In the genomic region with DNA sequence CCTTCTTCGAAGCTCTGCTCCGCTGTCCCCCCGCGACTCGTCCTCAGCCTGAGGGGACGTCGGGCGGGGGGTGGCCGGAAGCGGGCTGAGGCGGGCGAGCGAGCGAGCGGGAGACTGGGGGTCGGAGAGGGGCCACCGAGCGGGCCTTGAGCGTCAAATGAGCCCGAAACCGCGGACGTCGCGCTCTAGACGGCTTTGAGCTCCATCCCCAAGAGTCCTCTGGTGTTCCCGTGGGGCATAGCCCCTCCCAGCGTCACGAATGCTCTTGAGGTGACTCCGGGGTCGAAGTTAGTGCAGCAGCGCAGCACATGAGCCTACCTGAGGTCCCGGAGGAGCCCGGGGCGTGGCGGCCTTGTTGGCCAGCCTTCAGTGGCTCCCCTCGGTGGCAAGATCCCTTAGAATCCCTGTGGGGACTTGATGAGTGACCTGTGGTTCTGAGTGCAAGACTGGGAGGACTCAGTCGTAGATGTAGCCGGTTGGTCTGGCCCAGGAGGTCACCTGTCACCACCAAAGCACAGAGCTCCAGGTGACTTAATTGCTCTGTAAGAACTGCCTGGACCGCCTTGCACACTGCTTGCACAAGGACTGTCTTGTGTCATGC, we compare ENCODE assay signal across 7 mouse cellular contexts. TPM values are rescaled to one million over a fixed set of nuclear protein-coding genes. Genes with fewer than 3 reads are reported as not detected.
DNase-seq lines count a peak whose midpoint lies in the region; ATAC-seq and TF ChIP-seq lines count a peak whose summit lies in the region.

No protein-coding gene starts in this region.

- H3K36me3 ChIP-seq in embryonic facial prominence, embryonic 15.5 days, result no peaks in the 10 kb centered on the region
- H3K36me3 ChIP-seq in intestine, embryonic 14.5 days (ENCODE audit: control insufficient read depth, insufficient read depth, low read length), result no peaks in the 10 kb centered on the region
- H3K36me3 ChIP-seq in lung, postnatal 0 days (ENCODE audit: insufficient read depth, low read length), result no peaks in the 10 kb centered on the region

- no peaks in the 10 kb centered on the region for H3K9me3 ChIP-seq in embryonic facial prominence, embryonic 15.5 days (replicated peaks)
- H3K9me3 ChIP-seq in intestine, embryonic 14.5 days (ENCODE audit: control insufficient read depth, low read length), result no peaks in the 10 kb centered on the region
- no peaks in the 10 kb centered on the region for H3K9me3 ChIP-seq in lung, postnatal 0 days (ENCODE audit: low read length)

- DNase-seq in right cerebral cortex, adult 18-20 months, result peak; percentile 24
- DNase-seq in right cerebral cortex, postnatal 25 days, result no peak
- peak; percentile 41 for DNase-seq in adrenal gland, adult 8-10 months
- DNase-seq in intestine, embryonic 14.5 days (ENCODE audit: low spot score), result peak; percentile 81
- DNase-seq in lung, postnatal 0 days (ENCODE audit: low spot score), result peak; percentile 49
- no peak for DNase-seq in B cell, adult 2 months

- peak overlapping the region; percentile 91 for H3K9ac ChIP-seq in embryonic facial prominence, embryonic 15.5 days
- peak overlapping the region; percentile 87 for H3K9ac ChIP-seq in intestine, embryonic 14.5 days (ENCODE audit: low read length)
- peak overlapping the region; percentile 81 for H3K9ac ChIP-seq in lung, postnatal 0 days (replicated peaks; ENCODE audit: low read depth)

- no peaks in the 10 kb centered on the region for H3K27me3 ChIP-seq in embryonic facial prominence, embryonic 15.5 days
- no peaks in the 10 kb centered on the region for H3K27me3 ChIP-seq in intestine, embryonic 14.5 days (replicated peaks; ENCODE audit: control insufficient read depth, insufficient read depth, low read length)
- no peaks in the 10 kb centered on the region for H3K27me3 ChIP-seq in lung, postnatal 0 days (replicated peaks; ENCODE audit: insufficient read depth, low read length)

- peak overlapping the region; percentile 86 for H3K27ac ChIP-seq in embryonic facial prominence, embryonic 15.5 days (replicated peaks)
- H3K27ac ChIP-seq in intestine, embryonic 14.5 days (ENCODE audit: low read depth), result peak overlapping the region; percentile 47
- peak overlapping the region; percentile 91 for H3K27ac ChIP-seq in lung, postnatal 0 days (ENCODE audit: low read length)

- TF ChIP-seq EP300 in lung, postnatal 0 days (IDR thresholded peaks at IDR 0.05), result no peak

- H3K4me2 ChIP-seq in embryonic facial prominence, embryonic 15.5 days (replicated peaks), result peak overlapping the region; percentile 77
- H3K4me2 ChIP-seq in intestine, embryonic 14.5 days (ENCODE audit: low read length), result peak overlapping the region; percentile 85
- peak overlapping the region; percentile 63 for H3K4me2 ChIP-seq in lung, postnatal 0 days (replicated peaks; ENCODE audit: low read depth, low read length)

- peak overlapping the region; percentile 96 for H3K4me3 ChIP-seq in embryonic facial prominence, embryonic 15.5 days (replicated peaks)
- H3K4me3 ChIP-seq in intestine, embryonic 14.5 days (ENCODE audit: low read depth, low read length), result peak overlapping the region; percentile 93
- peak overlapping the region; percentile 98 for H3K4me3 ChIP-seq in lung, postnatal 0 days (ENCODE audit: low read depth, low read length)

- TF ChIP-seq CTCF in lung, postnatal 0 days (IDR thresholded peaks at IDR 0.05), result no peak

- under 1% methylated on average over 40 of the region's 40 CpGs for WGBS in embryonic facial prominence, embryonic 15.5 days
- 1% methylated on average over 40 of the region's 40 CpGs for WGBS in intestine, embryonic 14.5 days
- WGBS in lung, postnatal 0 days, result under 1% methylated on average over 35 of the region's 40 CpGs

- H3K4me1 ChIP-seq in embryonic facial prominence, embryonic 15.5 days, result 0 out of 2 replicates have a peak, but pooled peaks cover 11% of the 10 kb centered on the region
- H3K4me1 ChIP-seq in intestine, embryonic 14.5 days (replicated peaks; ENCODE audit: control insufficient read depth, insufficient read depth, low read length), result peaks cover 10% of the 10 kb centered on the region; the same call in 1 of the 2 replicates
- peaks cover 6% of the 10 kb centered on the region; the same call in 1 of the 2 replicates for H3K4me1 ChIP-seq in lung, postnatal 0 days (ENCODE audit: insufficient read depth, low read depth, low read length)

- ATAC-seq in embryonic facial prominence, embryonic 15.5 days (ENCODE audit: insufficient number of reproducible peaks, low FRiP score, low TSS enrichment, low read depth), result peak; percentile 35
- peak; percentile 69 for ATAC-seq in intestine, embryonic 14.5 days (replicated peaks; ENCODE audit: low FRiP score, low TSS enrichment, low read depth)
- peak; percentile 55 for ATAC-seq in lung, postnatal 0 days

RNA-seq across cellular contexts. Expression of gene Hmox2, which starts 0.5 kb away (rescaled TPM):
- total RNA-seq in adrenal gland, adult 8-10 months (2022), result 100 to 1,000 TPM in 1 of 4 experiments, 10 to 100 TPM in 3; 89.6 to 120 (median 94.1) TPM
- polyA plus RNA-seq in embryonic facial prominence, embryonic 15.5 days (2015; fragmentation: Nextera tagmentation; extraction: Ambion mirVana), result 100 and 101 TPM in 2 replicates
- 94.7 and 97.6 TPM in 2 replicates for polyA plus RNA-seq in intestine, embryonic 14.5 days (2014; fragmentation: Nextera tagmentation; extraction: Ambion mirVana)
- 92.4 and 97.9 TPM in 2 replicates for polyA plus RNA-seq in lung, postnatal 0 days (2015; fragmentation: Nextera tagmentation; extraction: Ambion mirVana)

RNA-seq across cellular contexts. Expression of gene Nmral1, which starts 7.5 kb away (rescaled TPM):
- total RNA-seq in adrenal gland, adult 8-10 months (2022), result 1 to 10 TPM; 2.3 to 9.0 (median 4.8) TPM
- 51.3 and 52.5 TPM in 2 replicates for polyA plus RNA-seq in embryonic facial prominence, embryonic 15.5 days (2015; fragmentation: Nextera tagmentation; extraction: Ambion mirVana)
- 73.4 and 79.4 TPM in 2 replicates for polyA plus RNA-seq in intestine, embryonic 14.5 days (2014; fragmentation: Nextera tagmentation; extraction: Ambion mirVana)
- polyA plus RNA-seq in lung, postnatal 0 days (2015; fragmentation: Nextera tagmentation; extraction: Ambion mirVana), result 6.0 and 7.1 TPM in 2 replicates

RNA-seq across cellular contexts. Expression of gene Coro7, which starts 47.1 kb away (rescaled TPM):
- total RNA-seq in adrenal gland, adult 8-10 months (2022), result 10 to 100 TPM; 23.1 to 41.9 (median 36.7) TPM
- polyA plus RNA-seq in embryonic facial prominence, embryonic 15.5 days (2015; fragmentation: Nextera tagmentation; extraction: Ambion mirVana), result 17.2 and 21.4 TPM in 2 replicates
- polyA plus RNA-seq in intestine, embryonic 14.5 days (2014; fragmentation: Nextera tagmentation; extraction: Ambion mirVana), result 17.8 and 19.3 TPM in 2 replicates
- 8.7 and 9.0 TPM in 2 replicates for polyA plus RNA-seq in lung, postnatal 0 days (2015; fragmentation: Nextera tagmentation; extraction: Ambion mirVana)

Comparison
In these comparisons a context has a peak if more than half of its experiments do, and no peak if none do; other contexts are left out.
1. DNase-seq: peak in right cerebral cortex, adult 18-20 months (single experiment), adrenal gland, adult 8-10 months (single experiment), intestine, embryonic 14.5 days (single experiment) and lung, postnatal 0 days (single experiment); none in right cerebral cortex, postnatal 25 days (single experiment) and B cell, adult 2 months (0 of 2).
2. Peak in every context shown above with its lines, with median percentiles within 50 percentile points of each other: ATAC-seq, H3K27ac ChIP-seq, H3K4me2 ChIP-seq, H3K4me3 ChIP-seq and H3K9ac ChIP-seq.